Mouse (Mus musculus) hindlimb bud, embryonic 11.5 days (tissue): ENCODE measurements around the gene Tacr2.

Experiments used
- DNase-seq: peaks from one replicate; pipeline ENCODE4 v3.0.0-alpha.2; 2012; ENCODE audit warnings: low read depth, low spot score; ENCODE audit errors: extremely low spot score

Gene Tacr2

DNA sequence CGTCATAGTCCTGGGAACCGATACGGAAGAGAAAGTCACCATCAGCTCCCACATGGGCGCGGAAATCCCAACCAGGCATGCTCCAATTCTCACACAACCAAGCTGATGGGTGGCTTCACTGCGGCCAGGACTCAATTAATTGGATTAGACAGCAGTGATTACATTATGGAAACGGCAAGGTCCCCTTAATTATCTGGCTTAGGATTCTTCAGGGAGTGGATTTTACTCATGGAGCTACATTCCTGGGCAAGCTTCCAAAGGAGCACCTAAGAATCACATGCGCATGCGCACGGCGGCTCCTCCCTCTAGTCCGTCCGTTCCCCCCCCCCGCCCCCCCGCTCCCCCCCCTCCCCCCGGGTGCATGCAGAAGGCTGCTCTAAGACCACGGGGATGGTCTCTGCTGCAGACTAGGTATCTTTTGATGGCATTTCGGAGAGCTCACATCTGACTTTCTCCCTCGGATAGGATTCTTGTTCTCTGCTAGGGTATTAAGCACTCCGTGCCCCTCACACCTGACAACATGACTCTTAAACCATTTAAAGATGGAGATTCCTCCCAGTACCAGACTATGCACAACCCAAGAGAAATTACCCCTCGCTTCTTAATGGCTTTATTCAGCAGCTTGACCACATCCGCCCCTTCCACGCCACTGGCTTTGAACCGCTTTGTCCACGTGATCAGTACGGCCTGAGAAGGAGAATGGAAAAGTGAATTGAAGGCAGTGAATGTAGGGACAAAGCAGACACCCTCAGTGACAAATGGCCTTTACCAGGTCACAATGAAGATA is 44.0 kb downstream of the Tacr2 start:
- no peak for DNase-seq

DNA sequence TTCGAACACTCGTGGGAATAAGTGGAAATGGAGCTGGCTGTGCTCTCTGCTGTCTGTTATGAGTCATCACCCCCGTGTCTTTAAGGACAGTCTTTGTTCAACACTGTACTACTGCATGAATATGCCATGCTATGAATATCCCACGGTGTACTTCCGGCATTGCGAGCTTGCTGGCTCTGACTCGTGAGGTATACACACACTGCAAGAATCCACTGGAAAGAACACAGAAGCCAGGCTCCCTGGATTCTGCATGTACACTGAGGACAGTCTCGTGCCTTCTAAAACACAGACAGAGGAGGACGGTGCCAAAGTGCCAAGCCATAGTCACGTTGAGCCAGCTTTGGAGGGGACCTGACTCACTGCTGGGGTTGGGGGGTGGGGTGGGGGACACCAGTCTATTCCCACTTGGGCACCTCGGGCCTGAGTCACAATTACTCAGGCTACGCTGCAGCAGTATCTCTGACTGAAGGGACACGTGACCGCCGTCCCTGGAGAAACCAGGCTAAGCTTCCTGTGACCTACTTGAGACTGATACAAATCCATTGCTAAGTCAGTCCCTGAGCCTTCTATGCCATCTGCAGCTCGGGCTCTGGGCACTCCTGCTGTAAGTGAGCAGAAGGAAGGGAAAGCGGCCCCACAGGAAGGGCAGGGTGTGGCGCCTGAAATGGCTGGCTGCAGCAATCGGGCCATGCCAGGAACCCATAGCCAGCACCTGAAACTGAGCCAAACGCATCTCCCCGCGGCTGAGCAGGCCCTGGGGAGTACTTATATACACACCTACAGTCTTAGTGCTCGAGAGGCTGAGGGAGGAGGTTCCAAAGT is 48.0 kb downstream of the Tacr2 start:
- no peak for DNase-seq

DNA sequence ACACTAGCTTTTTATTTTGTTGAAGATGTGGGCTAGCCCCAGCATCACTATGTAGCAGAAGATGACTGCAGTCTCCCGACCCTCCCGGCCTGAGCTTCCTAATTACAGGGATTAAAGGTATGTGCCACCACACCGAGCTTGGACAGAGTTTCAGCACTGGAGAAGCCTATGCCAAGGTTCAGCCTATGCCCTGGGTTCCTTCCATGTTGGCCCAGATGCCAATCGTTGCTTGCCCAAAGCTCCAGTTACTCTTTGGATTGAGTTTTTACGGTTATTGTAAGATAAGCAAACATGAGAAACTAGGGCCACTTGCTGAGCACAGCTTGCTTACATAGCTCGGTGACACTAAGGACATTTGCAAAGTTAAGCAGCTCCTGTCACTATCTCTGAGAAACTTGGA is 52.9 kb downstream of the Tacr2 start:
- no peak for DNase-seq

DNA sequence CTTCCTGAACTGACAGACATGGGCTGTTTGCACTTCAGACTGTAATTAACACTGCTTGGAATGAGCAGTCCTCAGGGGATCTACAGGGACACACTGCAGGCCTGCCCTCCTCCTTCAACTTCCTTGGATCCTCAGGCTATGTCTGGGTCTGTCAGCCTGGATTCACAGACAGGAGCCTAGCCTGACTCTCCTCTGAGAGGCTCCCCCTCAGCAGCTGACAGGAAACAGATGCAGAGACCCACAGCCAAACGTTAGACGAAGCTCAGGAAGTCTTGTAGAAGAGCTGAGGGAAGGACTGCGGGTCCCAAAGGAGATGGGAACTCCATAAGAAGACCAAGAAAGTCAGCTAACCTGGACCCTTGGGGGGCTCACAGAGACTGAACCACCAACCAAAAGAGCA is 54.2 kb downstream of the Tacr2 start:
- no peak for DNase-seq

DNA sequence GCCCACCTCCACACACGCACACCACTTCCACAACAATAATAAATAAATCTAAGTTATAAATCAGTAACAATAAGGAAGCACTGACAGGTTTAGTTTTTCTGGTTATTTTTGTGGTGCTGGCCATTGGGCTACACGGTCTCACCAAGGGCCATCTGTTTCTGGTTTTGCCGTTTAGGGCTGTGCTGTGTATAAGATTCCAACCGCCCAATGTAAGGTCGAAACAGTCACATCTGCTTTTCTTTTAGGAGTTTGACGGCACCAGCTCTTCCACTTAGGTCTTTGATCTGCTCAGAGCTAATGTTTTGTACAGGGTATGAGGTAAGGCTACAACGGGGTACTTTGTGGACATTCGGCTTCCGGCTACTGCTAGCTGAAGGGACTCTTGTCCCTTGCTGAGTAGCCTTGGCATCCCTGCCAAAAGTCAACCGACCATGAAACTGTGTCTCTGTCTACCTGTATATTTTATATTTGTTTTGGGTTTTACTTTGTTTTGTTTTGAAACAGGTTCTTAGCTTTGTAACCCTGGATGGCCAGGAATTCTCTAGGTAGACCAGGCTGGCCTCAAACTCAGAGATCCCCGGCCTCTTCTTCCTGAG is 56.8 kb downstream of the Tacr2 start:
- peak; percentile 26 for DNase-seq

DNA sequence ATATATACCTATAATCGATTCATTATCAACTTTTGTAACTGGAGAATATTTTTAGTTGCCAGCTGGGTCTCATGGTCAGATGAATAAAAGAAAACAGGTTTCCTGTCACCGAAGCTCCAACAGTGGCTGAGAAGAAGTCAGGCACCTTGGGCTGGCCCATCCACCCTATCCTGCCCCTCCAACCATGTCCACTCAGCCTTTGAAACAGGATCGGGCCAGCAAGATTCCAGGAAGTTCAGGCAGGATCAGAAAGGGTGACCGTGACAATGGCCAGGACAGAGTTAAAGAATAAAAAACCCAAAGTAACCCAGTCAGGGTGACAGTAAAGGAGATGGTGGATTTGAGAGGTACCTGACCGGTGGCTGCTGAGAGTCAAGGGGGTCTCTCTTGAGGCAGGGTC is 57.4 kb downstream of the Tacr2 start:
- DNase-seq, result no peak

DNA sequence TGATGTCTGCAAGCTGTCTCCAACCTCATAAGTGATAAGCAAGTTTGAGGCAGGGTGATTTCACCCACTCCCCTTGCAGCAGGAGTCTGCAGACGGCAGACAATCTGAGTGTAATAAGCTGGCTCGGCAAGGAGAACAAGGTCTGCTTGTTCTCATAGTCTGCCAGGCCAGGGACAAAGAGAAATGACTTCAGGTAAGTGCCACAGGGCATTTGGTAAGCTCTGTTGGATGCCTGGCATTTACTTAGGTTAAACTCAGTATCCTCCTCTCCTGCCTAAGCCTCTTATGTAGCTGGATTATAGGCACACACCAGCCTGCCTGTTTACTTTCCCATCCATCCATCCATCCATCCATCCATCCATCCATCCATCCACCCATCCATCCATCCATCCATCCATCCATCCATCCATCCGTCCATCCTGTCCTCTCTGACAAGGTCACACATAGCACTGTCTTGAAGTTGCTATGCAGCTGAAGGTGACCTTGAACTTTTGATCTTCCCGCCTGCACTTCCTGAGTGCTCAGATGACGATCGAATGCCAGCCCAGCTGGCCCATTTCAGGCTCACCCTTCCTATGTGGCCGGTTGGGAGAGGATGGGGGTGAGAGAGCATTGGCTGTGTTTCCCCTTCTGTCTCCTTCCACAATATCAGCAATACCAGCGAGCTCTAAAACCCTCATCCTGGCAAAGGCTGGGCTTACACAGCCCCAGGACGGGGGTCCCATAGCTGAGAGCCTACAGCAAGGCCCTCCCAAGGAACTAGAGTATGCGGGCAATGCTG is 58.2 kb downstream of the Tacr2 start:
- no peak for DNase-seq

DNA sequence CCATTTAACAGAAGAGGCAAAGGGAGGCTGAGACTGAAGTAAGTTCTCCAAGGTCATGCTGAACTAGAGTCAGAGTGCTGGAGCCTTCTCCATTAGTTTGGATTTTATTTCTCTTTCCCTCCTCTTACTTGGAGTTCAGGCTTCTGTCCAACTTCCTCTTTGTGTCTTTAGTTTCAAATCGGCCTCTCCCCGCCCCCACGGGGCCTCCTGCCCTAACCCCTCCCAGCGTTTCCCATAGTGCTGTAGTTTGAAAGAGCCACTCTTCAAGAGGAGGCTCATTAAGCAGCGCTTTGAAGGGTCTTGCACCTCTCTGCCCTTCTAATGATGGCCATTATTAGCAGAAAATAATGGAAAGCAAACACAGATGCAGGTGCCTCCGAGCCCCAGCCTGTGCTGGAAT is 59.2 kb downstream of the Tacr2 start:
- DNase-seq, result no peak

DNA sequence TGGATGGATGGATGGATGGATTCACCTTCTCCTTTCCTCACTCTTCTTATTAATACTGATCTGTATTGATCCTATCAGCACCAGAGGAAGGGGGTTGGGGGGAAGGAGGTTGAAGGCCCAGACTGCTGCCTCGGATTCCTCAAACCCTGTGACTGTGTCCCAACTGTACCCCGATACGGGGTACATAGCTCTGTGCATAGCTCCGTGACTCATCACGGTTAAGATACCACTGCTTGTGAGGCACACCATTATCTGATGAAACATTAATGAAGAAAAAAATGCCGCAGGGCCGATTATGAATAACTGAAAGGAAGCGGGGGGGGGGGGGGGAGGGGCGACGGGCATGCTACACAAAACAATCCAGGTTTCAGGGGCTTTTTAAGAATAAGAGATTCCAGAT is 60.9 kb downstream of the Tacr2 start:
- DNase-seq, result no peak

DNA sequence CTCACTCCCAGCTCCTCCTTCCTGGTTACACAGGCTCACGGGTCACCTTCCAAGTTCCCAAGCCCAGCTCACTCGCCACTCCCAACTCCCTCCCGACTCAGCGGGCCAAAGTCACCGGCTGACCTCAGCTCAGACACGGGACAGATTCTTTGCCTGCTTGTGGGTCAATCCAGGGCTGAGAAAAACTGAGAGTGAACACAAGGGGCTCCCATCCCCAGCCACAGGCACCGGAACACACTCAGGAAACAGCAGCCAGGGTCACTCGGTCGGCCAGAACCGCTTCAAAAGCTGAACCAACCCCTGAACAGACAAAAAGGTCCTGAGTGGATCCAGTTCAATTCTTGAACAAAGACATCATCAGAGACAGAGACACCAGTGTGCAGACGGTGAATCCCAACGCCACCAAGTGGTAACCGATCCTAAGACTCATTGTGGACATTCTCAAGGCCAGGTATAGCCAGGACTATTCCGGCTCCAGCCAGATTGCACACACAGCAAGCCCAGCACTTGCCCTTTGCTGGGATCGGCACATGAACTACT is 61.7 kb downstream of the Tacr2 start:
- DNase-seq, result no peak
